Mouse (Mus musculus) stomach, postnatal 0 days (tissue): ENCODE results near the gene Gmds.

Experiments
- CTCF ChIP-seq: IDR thresholded peaks from 2 replicates; pipeline ENCODE4 v1.5.1; 2016; ENCODE audit warnings: antibody characterized with exemption, low read depth, mild to moderate bottlenecking, moderate library complexity
- EP300 ChIP-seq: optimal IDR thresholded peaks from 2 replicates; pipeline ENCODE3; 2016; ENCODE audit warnings: antibody characterized with exemption

DNA sequence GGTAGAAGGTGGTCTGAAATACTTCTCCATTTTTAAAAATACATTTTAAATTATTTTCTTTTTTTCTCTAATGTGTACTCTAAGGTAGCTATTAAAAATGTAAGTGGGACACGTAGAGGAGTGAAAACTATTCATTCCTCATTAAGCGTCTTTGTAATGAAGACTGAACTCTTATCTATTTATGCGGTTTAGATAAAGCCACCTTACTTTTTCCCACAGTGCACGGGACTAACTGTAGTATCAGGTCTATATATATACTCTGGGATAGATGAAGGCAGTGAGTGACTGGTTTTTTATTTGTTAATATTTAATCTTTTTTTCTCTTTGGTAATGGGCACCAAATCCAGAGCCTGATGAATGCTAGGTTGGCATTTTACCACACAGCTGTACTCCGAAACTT lies 478.3 kb downstream of the Gmds start:
- TF ChIP-seq EP300 (no peak), CTCF (no peak)
